Mouse (Mus musculus) layer of hippocampus, postnatal 10 days (tissue): ENCODE data around the gene Tns3. TPM values are rescaled to one million over a fixed set of nuclear protein-coding genes. Genes with fewer than 3 reads are reported as not detected.

Experiments
- DNase-seq, 2 experiments: peaks; one replicate each; pipeline ENCODE4 v3.0.0; 2021; ENCODE audit warnings: low spot score in 2 of 2
- total RNA-seq, 2 experiments: library from RNA; stranded (reverse); gene quantifications; 2 replicates each; pipeline ENCODE4 v1.2.3; 2021

Tns3 gene
- total RNA-seq, 2 experiments from 2014 or later, result 39.5 to 42.5 TPM

- DNase-seq, result no peak
Observed at GRCm38 (mm10) chr11:8444759-8445422, 219.4 kb downstream of the Tns3 start.

GRCm38 (mm10) chr11:8443539-8444292 is 220.6 kb downstream of the Tns3 start:
- no peak for DNase-seq

GRCm38 (mm10) chr11:8440706-8441105 is 223.6 kb downstream of the Tns3 start:
- DNase-seq, result no peak

- no peak for DNase-seq
Observed at GRCm38 (mm10) chr11:8440221-8440620, 224.1 kb downstream of the Tns3 start.

GRCm38 (mm10) chr11:8439035-8439434 is 225.3 kb downstream of the Tns3 start:
- DNase-seq, result no peak

- DNase-seq, result no peak
Observed at GRCm38 (mm10) chr11:8438269-8438668, 226.1 kb downstream of the Tns3 start.

- DNase-seq, result no peak
Observed at GRCm38 (mm10) chr11:8435101-8435500, 229.2 kb downstream of the Tns3 start.

GRCm38 (mm10) chr11:8434366-8434765 is 230.0 kb downstream of the Tns3 start:
- DNase-seq, result no peak

GRCm38 (mm10) chr11:8433443-8433842 is 230.9 kb downstream of the Tns3 start:
- DNase-seq, result no peak

GRCm38 (mm10) chr11:8432941-8433340 is 231.4 kb downstream of the Tns3 start:
- DNase-seq, result no peak

GRCm38 (mm10) chr11:8427660-8428059 is 236.7 kb downstream of the Tns3 start:
- no peak for DNase-seq

GRCm38 (mm10) chr11:8425226-8425570 is 239.1 kb downstream of the Tns3 start:
- no peak for DNase-seq

GRCm38 (mm10) chr11:8424342-8425225 is 239.8 kb downstream of the Tns3 start:
- peak; percentile 83 to 88 for DNase-seq

GRCm38 (mm10) chr11:8405225-8405899 is 259.0 kb downstream of the Tns3 start:
- DNase-seq, result peak; percentile 78 to 80

- no peak for DNase-seq
Observed at GRCm38 (mm10) chr11:8401328-8401727, 263.0 kb downstream of the Tns3 start.

- no peak for DNase-seq
Observed at GRCm38 (mm10) chr11:8396329-8396728, 268.0 kb downstream of the Tns3 start.

- no peak for DNase-seq
Observed at GRCm38 (mm10) chr11:8391564-8391963, 272.8 kb downstream of the Tns3 start.

- DNase-seq, result no peak
Observed at GRCm38 (mm10) chr11:8385891-8386405, 278.4 kb downstream of the Tns3 start.
